Mouse (Mus musculus): Measurements from ENCODE around the gene Cdkl3.

GRCm38 (mm10) chr11:52124468-52124867 is 120.4 kb downstream of the Cdkl3 start:
- TF ChIP-seq POLR2A (IDR thresholded peaks at IDR 0.05; ENCODE audit: extremely low read depth, insufficient read depth, low read length): no peak
- no peak for TF ChIP-seq CTCF (IDR thresholded peaks at IDR 0.05; ENCODE audit: extremely low read depth, insufficient read depth, low read length)

Measured in cortical plate, adult 2 months (tissue).